Mouse (Mus musculus): ENCODE measurements around the gene Stmn1. TPM values are rescaled to one million over a fixed set of nuclear protein-coding genes. Genes with fewer than 3 reads are reported as not detected.

Gene Stmn1
- 947 and 956 TPM in 2 replicates for polyA plus RNA-seq (2015; fragmentation: Nextera tagmentation; extraction: Ambion mirVana)

DNA sequence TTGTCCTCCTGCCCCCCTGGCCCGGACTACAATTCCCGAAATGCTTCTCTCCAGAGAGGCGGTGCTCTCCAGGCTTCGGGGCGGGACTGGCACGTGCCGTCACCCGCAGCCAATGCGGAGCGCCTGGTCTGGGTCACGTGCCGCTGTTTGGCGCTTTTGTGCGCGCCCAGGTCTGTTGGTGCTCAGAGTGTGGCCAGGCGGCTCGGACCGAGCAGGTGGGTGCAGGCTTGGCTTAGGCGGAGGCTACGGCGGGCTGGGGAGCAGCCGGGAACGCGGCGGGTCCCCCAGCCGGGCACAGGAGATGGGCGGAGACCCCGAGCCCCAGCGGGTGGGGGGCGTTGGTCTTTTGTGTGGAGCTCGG, at the start of gene Stmn1:
TSS of gene Stmn1 (plus strand) at position 106 of the 361 bp plus-strand sequence.
- Histone ChIP-seq H3K4me2 (peak within 1 kb of the TSS; percentile 97), H3K4me1 (replicated peaks) (peaks cover 19% of the 10 kb centered on the region), H3K36me3 (peaks cover 23% of the 10 kb centered on the region), H3K27me3 (no peaks in the 10 kb centered on the region), H3K4me3 (peak within 1 kb of the TSS; percentile 99), H3K27ac (peak within 1 kb of the TSS; percentile 94), H3K9me3 (replicated peaks) (no peaks in the 10 kb centered on the region), H3K9ac (peak within 1 kb of the TSS; percentile 93)
- peak; percentile 95 for ATAC-seq (replicated peaks; ENCODE audit: insufficient number of reproducible peaks, insufficient read depth, low FRiP score, low read depth)
- WGBS, result under 1% methylated on average over 31 of the region's 31 CpGs

DNA sequence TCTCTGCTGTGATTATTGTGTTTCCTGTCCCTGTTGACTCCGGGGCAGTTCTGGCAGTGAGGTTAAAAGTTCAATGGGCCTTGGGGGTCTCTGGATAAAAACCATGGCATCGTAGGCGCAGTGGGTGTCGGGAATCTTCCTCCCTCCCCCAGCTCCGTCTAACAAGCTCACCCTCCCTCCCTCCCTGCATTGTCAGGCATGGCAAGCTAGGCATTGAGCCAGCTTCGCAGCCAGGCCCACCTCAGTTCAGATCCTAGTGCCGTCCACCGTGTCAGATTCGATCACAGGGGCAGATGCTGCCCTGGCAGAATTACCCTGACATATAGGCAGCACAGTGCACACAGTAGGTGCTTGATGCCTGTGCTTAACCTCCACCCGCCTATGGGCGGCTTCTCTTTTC, 46.1 kb upstream of the Stmn1 start:
- H3K36me3 ChIP-seq, result peaks cover 21% of the 10 kb centered on the region

GRCm38 (mm10) chr4:134423949-134424348, 44.2 kb upstream of the Stmn1 start:
- no peak overlapping the region for H3K9ac ChIP-seq
- no peaks in the 10 kb centered on the region for H3K4me1 ChIP-seq (replicated peaks)
- H3K36me3 ChIP-seq, result peaks cover 13% of the 10 kb centered on the region; the same call in 1 of the 2 replicates
- no peaks in the 10 kb centered on the region for H3K27me3 ChIP-seq
- no peak for ATAC-seq (replicated peaks; ENCODE audit: insufficient number of reproducible peaks, insufficient read depth, low FRiP score, low read depth)
- H3K4me2 ChIP-seq, result no peak overlapping the region
- H3K27ac ChIP-seq, result no peak overlapping the region
- WGBS, result 84% methylated on average over 7 of the region's 7 CpGs
- H3K4me3 ChIP-seq, result no peak overlapping the region
- no peaks in the 10 kb centered on the region for H3K9me3 ChIP-seq (replicated peaks)

More for the DNA sequence above, 46.1 kb upstream of the Stmn1 start:
- 56% methylated on average over 11 of the region's 11 CpGs for WGBS
- Histone ChIP-seq H3K4me1 (replicated peaks) (peaks cover under 1% of the 10 kb centered on the region; the same call in 1 of the 2 replicates), H3K4me3 (no peak overlapping the region), H3K9ac (no peak overlapping the region), H3K27me3 (no peaks in the 10 kb centered on the region), H3K9me3 (replicated peaks) (no peaks in the 10 kb centered on the region), H3K27ac (no peak overlapping the region), H3K4me2 (no peak overlapping the region)
- ATAC-seq (replicated peaks; ENCODE audit: insufficient number of reproducible peaks, insufficient read depth, low FRiP score, low read depth), result no peak

DNA sequence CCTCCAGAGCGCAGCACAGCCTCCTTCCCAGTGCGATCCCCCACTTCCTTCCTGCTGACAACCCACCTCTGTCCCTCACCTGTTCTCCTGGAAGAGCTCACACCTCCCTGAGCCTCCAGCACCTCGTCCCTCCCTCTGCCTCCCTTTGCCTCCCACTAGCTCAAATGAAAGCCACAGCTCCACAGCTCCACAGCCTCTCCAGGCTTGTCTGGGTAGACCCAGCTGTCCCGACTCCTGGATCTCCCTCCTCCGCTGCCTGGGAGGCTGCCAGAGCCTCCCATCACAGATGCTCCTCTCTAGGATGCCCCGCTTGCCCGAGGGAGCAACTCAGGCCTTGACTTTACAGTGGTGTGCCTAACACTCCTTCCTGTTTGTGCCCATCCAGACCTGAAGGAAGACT, 43.0 kb upstream of the Stmn1 start:
- H3K9me3 ChIP-seq (replicated peaks), result no peaks in the 10 kb centered on the region
- no peaks in the 10 kb centered on the region for H3K4me1 ChIP-seq (replicated peaks)

DNA sequence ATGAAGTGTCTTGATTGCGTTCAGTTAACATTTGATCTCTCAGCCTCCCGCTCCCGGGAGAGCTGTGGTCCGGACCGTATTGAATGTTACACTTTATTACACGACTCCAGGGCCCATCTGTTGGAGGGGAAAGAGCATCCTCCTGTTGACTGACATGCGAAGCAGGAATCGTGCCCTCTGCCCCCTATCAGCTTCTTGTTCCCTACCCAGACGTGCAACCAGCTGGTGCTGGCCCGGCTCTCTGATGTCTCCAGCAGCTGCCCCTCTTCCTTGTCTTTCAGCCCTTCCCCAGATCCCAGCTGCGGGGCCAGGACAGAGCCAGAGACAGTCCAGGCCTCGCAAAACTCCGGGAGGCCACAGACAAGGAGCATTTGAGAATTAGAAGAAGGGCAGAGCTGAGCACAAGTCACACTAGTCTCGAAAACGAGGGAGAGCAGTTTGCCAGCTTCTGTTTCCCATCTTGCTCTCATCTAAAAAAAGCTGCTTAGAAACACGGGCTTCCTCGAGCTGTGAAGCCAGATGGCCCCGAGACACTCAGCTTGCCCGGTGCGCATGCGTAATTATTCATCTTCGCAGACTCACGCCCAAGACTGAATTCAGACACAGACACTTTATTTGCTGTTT, 37.6 kb upstream of the Stmn1 start:
- 36% methylated on average over 23 of the region's 23 CpGs for WGBS

More for the DNA sequence above, 43.0 kb upstream of the Stmn1 start:
- Histone ChIP-seq H3K4me3 (no peak overlapping the region), H3K4me2 (no peak overlapping the region), H3K36me3 (peaks cover 13% of the 10 kb centered on the region; the same call in 1 of the 2 replicates), H3K27ac (no peak overlapping the region), H3K9ac (no peak overlapping the region), H3K27me3 (0 out of 2 replicates have a peak, but pooled peaks cover 2% of the 10 kb centered on the region)
- WGBS, result 73% methylated on average over 7 of the region's 7 CpGs
- ATAC-seq (replicated peaks; ENCODE audit: insufficient number of reproducible peaks, insufficient read depth, low FRiP score, low read depth), result no peak

GRCm38 (mm10) chr4:134432686-134433360, 35.3 kb upstream of the Stmn1 start:
- no peak for ATAC-seq (replicated peaks; ENCODE audit: insufficient number of reproducible peaks, insufficient read depth, low FRiP score, low read depth)
- no peaks in the 10 kb centered on the region for H3K9me3 ChIP-seq (replicated peaks)

More for the DNA sequence above, 37.6 kb upstream of the Stmn1 start:
- Histone ChIP-seq H3K4me1 (replicated peaks) (0 out of 2 replicates have a peak, but pooled peaks cover 3% of the 10 kb centered on the region), H3K9ac (no peak overlapping the region), H3K4me3 (no peak overlapping the region), H3K36me3 (peaks cover 6% of the 10 kb centered on the region; the same call in 1 of the 2 replicates), H3K9me3 (replicated peaks) (no peaks in the 10 kb centered on the region), H3K27me3 (0 out of 2 replicates have a peak, but pooled peaks cover 2% of the 10 kb centered on the region), H3K4me2 (no peak overlapping the region), H3K27ac (no peak overlapping the region)
- ATAC-seq (replicated peaks; ENCODE audit: insufficient number of reproducible peaks, insufficient read depth, low FRiP score, low read depth), result no peak

DNA sequence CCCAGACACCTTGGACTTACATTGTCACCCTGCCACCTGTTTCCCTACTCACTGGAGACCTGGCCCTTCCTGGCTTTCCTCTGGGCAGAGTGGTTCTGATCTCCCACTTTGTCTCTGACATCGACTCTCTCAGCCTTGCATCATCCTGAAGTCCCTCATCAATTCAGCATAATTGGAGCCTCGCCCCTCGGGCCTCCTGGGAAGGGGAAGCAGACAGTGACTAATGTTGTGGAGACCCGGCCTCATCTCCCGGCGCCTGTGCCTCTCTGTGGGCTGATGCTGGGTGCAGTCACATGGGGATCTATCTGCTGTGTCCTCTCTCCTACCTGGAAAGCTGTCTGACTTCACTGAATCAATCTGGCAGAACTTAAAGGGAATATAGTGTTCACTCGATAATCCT, 31.9 kb upstream of the Stmn1 start:
- Histone ChIP-seq H3K4me1 (replicated peaks) (0 out of 2 replicates have a peak, but pooled peaks cover 5% of the 10 kb centered on the region), H3K27me3 (no peaks in the 10 kb centered on the region), H3K4me2 (no peak overlapping the region), H3K27ac (no peak overlapping the region), H3K9me3 (replicated peaks) (no peaks in the 10 kb centered on the region), H3K4me3 (no peak overlapping the region), H3K36me3 (no peaks in the 10 kb centered on the region), H3K9ac (no peak overlapping the region)
- no peak for ATAC-seq (replicated peaks; ENCODE audit: insufficient number of reproducible peaks, insufficient read depth, low FRiP score, low read depth)
- 49% methylated on average over 7 of the region's 7 CpGs for WGBS

More at GRCm38 (mm10) chr4:134432686-134433360, 35.3 kb upstream of the Stmn1 start:
- 0 out of 2 replicates have a peak, but pooled peaks cover 2% of the 10 kb centered on the region for H3K27me3 ChIP-seq
- no peak overlapping the region for H3K4me3 ChIP-seq
- 77% methylated on average over 15 of the region's 15 CpGs for WGBS
- no peak overlapping the region for H3K4me2 ChIP-seq
- H3K27ac ChIP-seq, result no peak overlapping the region
- no peaks in the 10 kb centered on the region for H3K36me3 ChIP-seq
- 0 out of 2 replicates have a peak, but pooled peaks cover 3% of the 10 kb centered on the region for H3K4me1 ChIP-seq (replicated peaks)
- H3K9ac ChIP-seq, result no peak overlapping the region

DNA sequence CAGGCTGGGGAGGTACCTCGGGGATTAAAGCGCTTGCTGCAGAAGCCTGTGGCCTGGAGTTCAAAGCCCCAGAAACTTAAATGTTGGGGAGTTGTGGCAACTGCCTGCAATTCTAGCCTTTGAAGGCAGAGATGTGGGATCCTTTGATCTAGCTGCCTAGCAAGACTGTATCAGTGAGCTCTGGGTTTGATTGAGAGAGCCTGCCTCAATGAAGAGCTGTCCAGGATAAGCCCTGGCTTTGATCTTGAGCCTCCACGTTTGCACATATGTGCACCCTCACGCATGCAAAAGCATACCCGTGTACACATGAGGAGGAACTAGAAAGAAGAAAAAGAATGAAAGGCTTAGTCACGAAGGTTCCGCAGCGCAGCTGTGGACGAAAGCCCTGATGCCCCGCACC, 31.5 kb upstream of the Stmn1 start:
- H3K4me3 ChIP-seq, result no peak overlapping the region
- H3K9me3 ChIP-seq (replicated peaks), result no peaks in the 10 kb centered on the region
- H3K4me2 ChIP-seq, result no peak overlapping the region
- H3K36me3 ChIP-seq, result no peaks in the 10 kb centered on the region
- 0 out of 2 replicates have a peak, but pooled peaks cover 5% of the 10 kb centered on the region for H3K4me1 ChIP-seq (replicated peaks)
- WGBS, result 65% methylated on average over 10 of the region's 10 CpGs
- H3K9ac ChIP-seq, result no peak overlapping the region
- no peak for ATAC-seq (replicated peaks; ENCODE audit: insufficient number of reproducible peaks, insufficient read depth, low FRiP score, low read depth)
- no peak overlapping the region for H3K27ac ChIP-seq
- H3K27me3 ChIP-seq, result no peaks in the 10 kb centered on the region

GRCm38 (mm10) chr4:134439119-134439518, 29.0 kb upstream of the Stmn1 start:
- no peak for ATAC-seq (replicated peaks; ENCODE audit: insufficient number of reproducible peaks, insufficient read depth, low FRiP score, low read depth)
- Histone ChIP-seq H3K27me3 (no peaks in the 10 kb centered on the region), H3K9me3 (replicated peaks) (no peaks in the 10 kb centered on the region), H3K9ac (no peak overlapping the region), H3K4me3 (no peak overlapping the region), H3K27ac (no peak overlapping the region), H3K4me2 (no peak overlapping the region), H3K4me1 (replicated peaks) (0 out of 2 replicates have a peak, but pooled peaks cover 5% of the 10 kb centered on the region), H3K36me3 (no peaks in the 10 kb centered on the region)
- WGBS, result 40% methylated on average over 3 of the region's 3 CpGs

- no peaks in the 10 kb centered on the region for H3K9me3 ChIP-seq (replicated peaks)
- H3K9ac ChIP-seq, result no peak overlapping the region
- WGBS, result 54% methylated on average over 4 of the region's 4 CpGs
- H3K27me3 ChIP-seq, result no peaks in the 10 kb centered on the region
- no peak for ATAC-seq (replicated peaks; ENCODE audit: insufficient number of reproducible peaks, insufficient read depth, low FRiP score, low read depth)
- H3K36me3 ChIP-seq, result no peaks in the 10 kb centered on the region
- no peak overlapping the region for H3K27ac ChIP-seq
- 0 out of 2 replicates have a peak, but pooled peaks cover 5% of the 10 kb centered on the region for H3K4me1 ChIP-seq (replicated peaks)
- H3K4me2 ChIP-seq, result no peak overlapping the region
- H3K4me3 ChIP-seq, result no peak overlapping the region
Observed at GRCm38 (mm10) chr4:134439919-134440318, 28.2 kb upstream of the Stmn1 start.

- Histone ChIP-seq H3K27ac (no peak overlapping the region), H3K4me1 (replicated peaks) (peaks cover 15% of the 10 kb centered on the region; the same call in 1 of the 2 replicates), H3K9me3 (replicated peaks) (no peaks in the 10 kb centered on the region), H3K36me3 (no peaks in the 10 kb centered on the region), H3K9ac (no peak overlapping the region), H3K4me3 (no peak overlapping the region), H3K4me2 (no peak overlapping the region), H3K27me3 (no peaks in the 10 kb centered on the region)
- ATAC-seq (replicated peaks; ENCODE audit: insufficient number of reproducible peaks, insufficient read depth, low FRiP score, low read depth), result no peak
- 85% methylated on average over 4 of the region's 4 CpGs for WGBS
Observed at GRCm38 (mm10) chr4:134442216-134442615, 25.9 kb upstream of the Stmn1 start.

All from heart, embryonic 15.5 days (tissue).